Mouse (Mus musculus) ES-Bruce4 (cell line): ENCODE measurements at regions not wholly inside any gene's neighbourhood (a gene's known extent, or its start where the extent isn't known, plus 50 kb on each side); places are given as distances from the start of the nearest gene placed in this dataset.

ENCODE experiments used
- CTCF ChIP-seq: IDR thresholded peaks from one replicate; pipeline ENCODE4 v1.8.1; 2011; ENCODE audit warnings: low read depth, low read length
- EP300 ChIP-seq: IDR thresholded peaks from 2 replicates; pipeline ENCODE4 v1.6.1; 2011; ENCODE audit warnings: low read depth, low read length; ENCODE audit not compliant: insufficient read depth
- POLR2A ChIP-seq: IDR thresholded peaks from one replicate; pipeline ENCODE4 v1.8.1; 2011; ENCODE audit warnings: low read length; ENCODE audit not compliant: insufficient read depth

DNA sequence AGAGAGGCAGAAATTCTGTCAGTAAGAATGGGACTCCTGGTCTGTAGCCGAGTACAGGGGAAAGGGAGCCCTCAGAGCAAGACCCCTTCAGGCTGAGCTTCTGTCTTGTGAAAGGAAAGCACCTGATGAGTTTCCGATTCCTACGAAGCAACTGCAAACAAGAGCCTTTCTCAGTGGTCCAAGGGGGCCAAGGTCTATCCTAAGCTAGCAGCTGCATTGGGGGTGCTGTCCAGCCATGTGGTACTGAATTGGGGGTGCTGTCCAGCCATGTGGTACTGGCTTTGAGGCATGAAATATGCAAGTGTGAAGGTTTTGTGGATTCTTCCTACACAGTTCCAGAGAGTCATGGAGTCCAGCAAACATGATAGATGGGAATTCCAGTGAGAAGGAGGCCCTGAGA, 202.7 kb upstream of the Glra1 start:
- TF ChIP-seq EP300 (no peak), CTCF (no peak), POLR2A (no peak)
